Mouse (Mus musculus) cortical plate, adult 2 months (tissue): ENCODE measurements around the gene Fer.

ENCODE experiments used
- CTCF ChIP-seq: fragments of 200-500 bp; IDR thresholded peaks from 2 replicates; pipeline ENCODE4 v1.5.1; 2011; ENCODE audit warnings: mild to moderate bottlenecking, control low read depth, low read length; ENCODE audit not compliant: insufficient read depth; ENCODE audit errors: extremely low read depth
- POLR2A ChIP-seq: fragments of 200-500 bp; IDR thresholded peaks from 2 replicates; pipeline ENCODE4 v1.6.1; 2011; ENCODE audit warnings: mild to moderate bottlenecking, low read length, control low read depth; ENCODE audit not compliant: insufficient read depth; ENCODE audit errors: extremely low read depth

- TF ChIP-seq CTCF: no peak
- TF ChIP-seq POLR2A: no peak
These were observed 134.8 kb downstream of the Fer start for GRCm38 (mm10) chr17:63997643-63998042.
